Mouse (Mus musculus) kidney, adult 18-20 months (tissue): ENCODE data around the gene Pld4.
"Not testable (repeated sequence)": the region's sequence is repeated elsewhere in the genome, so short reads cannot be mapped to it uniquely, and the experiment has no call there.

Experiments
- DNase-seq: peaks from one replicate; pipeline ENCODE4 v3.0.0; 2021

Pld4 gene

GRCm38 (mm10) chr12:112804046-112804445, 43.6 kb downstream of the Pld4 start:
- no peak for DNase-seq

GRCm38 (mm10) chr12:112806044-112806443, 45.6 kb downstream of the Pld4 start:
- no peak for DNase-seq

- DNase-seq: no peak
Observed at GRCm38 (mm10) chr12:112807796-112808195, 47.3 kb downstream of the Pld4 start.

GRCm38 (mm10) chr12:112808212-112808586, 47.7 kb downstream of the Pld4 start:
- DNase-seq: no peak

GRCm38 (mm10) chr12:112808587-112809364, 48.3 kb downstream of the Pld4 start, which contains the start of gene Clba1:
Gene Clba1, plus strand, starts transcription at chr12:112808937.
- peak; percentile 94 for DNase-seq

GRCm38 (mm10) chr12:112809641-112810040, 49.2 kb downstream of the Pld4 start:
- no peak for DNase-seq

GRCm38 (mm10) chr12:112810092-112810885, 49.8 kb downstream of the Pld4 start:
- no peak for DNase-seq

- peak; percentile 69 for DNase-seq
Observed at GRCm38 (mm10) chr12:112813370-112813769, 52.9 kb downstream of the Pld4 start.

- peak; percentile 49 for DNase-seq
Observed at GRCm38 (mm10) chr12:112814682-112815470, 54.4 kb downstream of the Pld4 start.

GRCm38 (mm10) chr12:112816294-112816693, 55.8 kb downstream of the Pld4 start:
- DNase-seq: peak; percentile 70

- DNase-seq: not testable (repeated sequence)
Observed at GRCm38 (mm10) chr12:112816866-112817265, 56.4 kb downstream of the Pld4 start.
